Mouse (Mus musculus): Measurements from ENCODE around the gene Arf1.

Gene Arf1

GRCm38 (mm10) chr11:59228122-59228953, at the start of gene Arf1:
Gene Arf1 (minus strand): TSS chr11:59228270.
- DNase-seq (ENCODE audit: low read depth, low spot score) = peak; percentile 95

DNA sequence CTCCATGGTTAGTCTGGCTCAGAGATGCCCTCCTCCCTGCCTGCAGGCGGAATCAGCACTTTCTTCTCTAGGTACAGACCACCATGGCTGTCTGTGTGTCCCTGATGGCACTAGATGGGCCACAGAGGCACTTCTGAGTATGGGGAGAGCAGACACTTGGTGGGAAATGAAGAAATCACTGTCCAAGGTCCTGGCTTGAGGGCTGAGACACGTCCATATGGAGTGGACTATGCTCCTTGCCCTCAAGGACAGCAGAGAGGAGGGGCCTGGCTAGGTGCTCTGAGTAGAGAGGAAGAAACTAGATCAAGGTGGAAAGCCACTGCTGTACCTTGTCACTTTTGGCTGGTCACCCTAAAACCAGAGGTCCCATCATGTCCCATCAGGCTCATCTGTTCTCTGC, 48.8 kb upstream of the Arf1 start:
- DNase-seq (ENCODE audit: low read depth, low spot score) = peak; percentile 23

- DNase-seq (ENCODE audit: low read depth, low spot score) = no peak
Measured at GRCm38 (mm10) chr11:59274184-59274583, 46.1 kb upstream of the Arf1 start.

- no peak for DNase-seq (ENCODE audit: low read depth, low spot score)
Measured at GRCm38 (mm10) chr11:59266727-59267126, 38.7 kb upstream of the Arf1 start.

GRCm38 (mm10) chr11:59265154-59265813, 37.2 kb upstream of the Arf1 start:
- no peak for DNase-seq (ENCODE audit: low read depth, low spot score)

- DNase-seq (ENCODE audit: low read depth, low spot score) = no peak
Measured at GRCm38 (mm10) chr11:59264593-59264992, 36.5 kb upstream of the Arf1 start.

GRCm38 (mm10) chr11:59263870-59264563, 35.9 kb upstream of the Arf1 start:
- DNase-seq (ENCODE audit: low read depth, low spot score) = no peak

DNA sequence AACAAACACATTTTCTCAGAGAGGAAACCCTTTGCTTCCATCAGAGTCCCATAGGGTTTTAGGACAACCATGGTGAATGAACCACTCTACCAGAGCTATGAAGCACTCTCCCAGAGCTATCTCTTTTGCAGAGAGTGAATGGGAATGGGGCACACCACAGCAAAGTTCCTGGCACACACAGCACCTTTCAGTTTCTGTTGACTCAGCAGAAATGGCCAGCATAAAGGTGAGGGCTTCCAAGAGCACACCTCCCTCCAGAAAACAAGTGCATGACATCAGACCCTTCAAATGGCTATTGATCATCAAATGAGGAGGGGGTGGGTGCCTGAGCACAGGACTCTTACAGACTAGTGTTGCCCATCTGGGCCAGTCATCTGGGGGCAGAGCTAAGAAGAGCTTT, 34.2 kb upstream of the Arf1 start:
- no peak for DNase-seq (ENCODE audit: low read depth, low spot score)

DNA sequence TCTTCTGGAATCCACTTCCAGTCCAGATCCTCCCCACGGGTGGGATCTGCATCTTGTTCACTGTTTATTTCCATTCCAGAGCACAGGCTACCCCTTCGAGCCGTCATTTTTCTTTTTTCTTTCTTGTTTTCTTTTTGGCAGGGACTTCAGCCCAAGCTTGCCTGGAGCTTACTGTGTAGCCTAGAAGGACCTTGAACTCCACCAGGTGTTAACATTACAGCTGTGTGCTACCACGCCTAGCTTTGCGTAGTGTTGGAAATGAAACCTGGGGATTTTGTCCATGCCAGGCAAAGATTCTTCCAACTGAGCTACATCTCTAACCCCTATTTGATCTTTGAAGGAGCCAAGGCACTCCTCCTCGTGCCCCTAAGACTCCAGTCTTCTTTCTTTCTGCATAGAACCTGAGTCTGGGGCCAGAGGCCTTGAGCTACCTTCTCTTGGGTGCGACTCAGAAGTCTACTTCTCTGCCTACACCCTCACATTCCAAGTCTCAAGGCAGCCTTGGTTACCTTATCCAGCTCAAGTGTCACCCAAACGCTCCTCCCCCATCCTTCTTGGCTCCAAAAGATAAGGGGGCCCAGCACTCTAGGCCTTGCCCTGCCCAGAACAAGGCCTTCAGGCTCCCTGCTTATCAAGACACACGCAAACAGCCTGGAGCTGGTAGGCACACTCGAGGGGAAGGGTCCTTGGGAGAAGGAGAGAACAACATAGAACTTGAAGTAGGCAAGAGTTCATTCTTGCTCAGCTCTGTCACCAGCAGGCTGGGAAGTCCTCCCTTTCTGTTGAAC, 32.8 kb upstream of the Arf1 start:
- DNase-seq (ENCODE audit: low read depth, low spot score) = no peak

GRCm38 (mm10) chr11:59259647-59260046, 31.6 kb upstream of the Arf1 start:
- no peak for DNase-seq (ENCODE audit: low read depth, low spot score)

DNA sequence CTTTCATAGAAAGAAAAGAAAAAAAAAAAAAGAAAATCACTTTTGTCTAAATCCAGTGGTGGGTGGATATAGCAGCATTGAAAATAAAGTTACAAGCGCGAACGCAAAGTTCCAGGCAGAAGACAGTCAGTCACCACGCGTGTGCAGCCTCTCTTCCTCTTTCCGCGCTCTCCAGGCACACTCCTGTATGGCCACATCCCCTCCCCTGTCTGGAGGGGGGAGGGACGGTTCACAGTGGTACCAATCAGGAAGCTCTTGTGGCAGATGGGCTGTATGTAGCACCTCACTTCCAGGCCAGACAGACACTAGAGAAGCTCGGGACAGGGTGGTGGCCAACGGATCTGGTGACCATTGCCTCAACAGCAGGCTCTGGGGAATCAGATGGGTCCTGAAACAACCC, 20.0 kb upstream of the Arf1 start:
- DNase-seq (ENCODE audit: low read depth, low spot score) = no peak

GRCm38 (mm10) chr11:59243856-59244255, 15.8 kb upstream of the Arf1 start:
- DNase-seq (ENCODE audit: low read depth, low spot score) = no peak

DNA sequence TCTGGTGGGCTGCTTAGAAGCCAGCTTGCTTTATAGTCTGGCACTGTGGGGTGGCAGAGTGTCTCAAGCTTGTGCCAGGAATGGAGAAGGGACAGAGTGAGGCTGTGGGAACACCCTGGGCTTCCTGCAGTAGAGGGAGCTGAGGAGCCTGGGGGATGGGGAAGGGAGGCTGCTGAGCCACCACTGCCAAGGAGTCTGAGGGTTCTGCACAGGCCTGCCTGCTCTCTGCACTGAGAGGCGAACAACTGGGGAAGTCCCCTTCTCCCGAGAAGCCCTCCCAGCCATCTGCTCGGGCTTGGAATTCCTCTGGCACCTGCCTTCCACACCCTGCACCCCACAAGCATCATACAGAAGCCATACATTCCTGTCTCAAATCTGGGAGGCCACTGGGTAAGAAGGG, 13.8 kb upstream of the Arf1 start:
- DNase-seq (ENCODE audit: low read depth, low spot score) = no peak

- no peak for DNase-seq (ENCODE audit: low read depth, low spot score)
Measured at GRCm38 (mm10) chr11:59239796-59240195, 11.7 kb upstream of the Arf1 start.

DNA sequence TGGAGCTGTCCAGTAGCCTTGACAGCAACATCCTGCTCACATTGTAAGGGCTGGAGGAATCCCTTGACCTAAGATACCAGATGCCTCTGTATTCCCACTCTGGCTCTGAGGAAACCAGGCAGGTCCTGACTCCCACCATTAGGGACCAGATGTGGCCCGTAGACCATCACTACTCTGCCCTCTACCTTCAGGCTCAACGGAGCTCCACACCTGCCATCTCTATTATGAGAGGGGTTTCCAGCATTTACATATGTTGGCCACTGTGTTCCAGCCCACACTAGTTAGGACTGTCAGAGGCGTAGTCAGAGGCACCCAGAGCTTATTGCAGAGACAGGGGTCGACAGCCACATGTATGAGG, 11.3 kb upstream of the Arf1 start:
- DNase-seq (ENCODE audit: low read depth, low spot score) = no peak

DNA sequence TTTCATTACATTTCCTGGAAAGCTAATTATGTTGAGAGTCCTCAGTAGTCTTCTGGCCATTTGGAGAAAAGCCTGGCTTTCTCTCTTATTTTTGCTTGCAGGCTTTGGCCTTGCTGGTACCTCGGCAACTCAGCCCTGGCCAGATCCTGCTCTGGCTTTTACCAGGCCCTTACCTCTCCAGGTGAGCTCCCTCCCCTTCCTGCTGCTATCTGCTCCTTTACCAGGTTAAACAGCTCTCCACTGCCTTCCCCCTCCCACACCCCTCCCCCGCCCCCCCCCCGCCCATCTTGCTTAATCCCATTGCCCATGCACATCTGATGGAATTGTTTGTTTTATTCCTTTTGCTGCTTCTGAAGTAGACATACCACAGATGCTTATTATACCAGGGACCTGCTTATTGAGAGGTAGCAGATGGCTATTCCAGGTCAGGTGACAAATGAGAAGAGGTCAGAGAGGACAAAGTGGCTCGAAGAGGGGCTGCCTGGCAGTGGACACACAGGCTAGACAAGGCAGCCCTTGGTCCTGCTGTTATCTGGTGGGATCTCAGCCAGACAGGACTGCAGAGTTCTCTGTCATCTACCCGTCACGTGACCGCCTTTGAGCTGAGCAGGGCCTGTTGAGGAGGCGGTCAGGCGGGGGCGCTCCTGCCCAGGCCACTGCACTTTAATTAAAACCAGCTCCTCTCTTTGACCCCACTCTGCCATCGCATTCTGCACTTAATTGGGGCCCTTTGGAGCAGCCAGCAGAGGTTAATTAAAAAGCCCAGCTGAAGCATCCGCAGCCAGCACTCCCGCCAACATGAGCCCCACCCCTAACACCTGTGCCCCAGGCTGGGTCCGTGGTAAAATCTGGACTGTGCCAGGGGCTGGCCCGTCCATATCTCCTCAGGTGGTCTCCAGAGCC, 10.7 kb upstream of the Arf1 start:
- peak; percentile 25 for DNase-seq (ENCODE audit: low read depth, low spot score)

DNA sequence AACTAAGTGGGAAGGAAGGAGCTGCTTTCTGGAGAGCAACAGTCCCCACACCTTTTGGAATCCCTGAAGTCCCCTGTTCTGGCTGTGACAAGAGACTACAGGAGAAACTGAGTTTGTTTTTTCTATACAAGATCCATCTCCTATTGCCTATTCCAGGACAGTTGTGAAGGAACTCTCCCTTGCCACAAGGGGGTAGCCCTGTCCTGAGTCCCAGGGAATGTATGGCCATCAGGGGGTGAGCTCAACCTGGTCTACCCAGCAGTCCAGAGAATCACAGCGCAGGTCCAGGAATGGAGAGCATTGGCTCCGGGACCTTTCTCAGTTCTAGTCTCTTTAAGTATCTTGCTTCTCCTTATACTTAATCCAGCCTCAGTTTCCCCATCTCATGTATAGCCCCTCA, 4.7 kb upstream of the Arf1 start:
- DNase-seq (ENCODE audit: low read depth, low spot score) = peak; percentile 17

GRCm38 (mm10) chr11:59230144-59230760, 2.2 kb upstream of the Arf1 start:
- DNase-seq (ENCODE audit: low read depth, low spot score) = peak; percentile 74

DNA sequence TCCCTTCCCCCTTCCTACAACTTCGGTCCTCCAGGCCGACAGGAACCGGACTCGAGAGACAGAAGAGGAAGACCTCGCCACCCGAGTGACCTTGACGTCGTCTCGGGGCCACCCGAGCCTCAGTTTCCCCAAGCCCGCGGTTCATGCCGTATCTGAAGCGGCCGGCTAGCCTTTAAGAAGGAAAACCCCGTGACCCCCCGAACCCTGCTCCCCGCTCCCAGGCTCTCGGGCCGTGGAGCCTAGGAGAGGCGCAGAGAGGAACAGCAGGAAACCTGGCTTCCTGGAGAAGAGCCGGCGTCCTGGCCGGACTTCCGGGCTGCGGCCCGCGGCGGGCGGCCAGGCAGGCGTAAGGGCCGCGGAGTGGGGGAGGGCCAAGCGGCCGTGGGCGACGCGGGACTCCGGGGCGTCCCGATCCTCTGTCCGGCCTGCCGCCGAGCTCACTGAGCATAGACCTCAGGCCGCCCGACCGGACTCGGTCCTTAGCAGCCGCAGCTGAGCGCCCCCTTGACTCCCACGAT, 407 bp downstream of the Arf1 start:
- peak; percentile 23 for DNase-seq (ENCODE audit: low read depth, low spot score)

All from 3T3-L1 (cell line).